Mouse (Mus musculus) olfactory bulb, adult 2 months (tissue): ENCODE measurements around the gene Rnpep. TPM values are rescaled to one million over a fixed set of nuclear protein-coding genes. Genes with fewer than 3 reads are reported as not detected.
A peak's percentile ranks its signal among the peaks of the same experiment; 100 is the strongest.

Experiments
- H3K27ac ChIP-seq: fragments of 200-500 bp; 2 replicates; pipeline ENCODE4 v1.5.1; 2012; ENCODE audit warnings: low read depth, low read length; ENCODE audit not compliant: insufficient read depth
- H3K4me1 ChIP-seq: fragments of 200-500 bp; 2 replicates; pipeline ENCODE4 v1.6.1; 2012; ENCODE audit warnings: low read length; ENCODE audit not compliant: control insufficient read depth, insufficient read depth
- H3K4me3 ChIP-seq: fragments of 200-500 bp; 2 replicates; pipeline ENCODE4 v1.5.1; 2012; ENCODE audit warnings: mild to moderate bottlenecking, low read depth, low read length, moderate library complexity; ENCODE audit not compliant: insufficient read depth
- CTCF ChIP-seq: fragments of 200-500 bp; IDR thresholded peaks from 2 replicates; pipeline ENCODE4 v1.5.1; 2012; ENCODE audit warnings: low read depth, mild to moderate bottlenecking, low read length, moderate library complexity; ENCODE audit not compliant: insufficient read depth
- POLR2A ChIP-seq: fragments of 200-500 bp; IDR thresholded peaks from 2 replicates; pipeline ENCODE4 v1.6.1; 2012; ENCODE audit warnings: mild to moderate bottlenecking, low read depth, low read length, moderate library complexity; ENCODE audit not compliant: insufficient read depth
- WGBS: fragments of 180-500 bp; shearing (Covaris S2); methylation state at CpG from one replicate; pipeline ENCODE4 v1.1.7; 2018; 5-methylcytosine and 5-hydroxymethylcytosine counted together
- polyA plus RNA-seq: library from polyadenylated mRNA; stranded (reverse); fragments of >200 nt; gene quantifications from 2 replicates; pipeline ENCODE4 v1.2.4, GENCODE M21; 2012; ENCODE audit warnings: low replicate concordance; ENCODE audit not compliant: missing spikeins, insufficient read depth, insufficient read length

Rnpep gene
- not detected in 2 replicates for polyA plus RNA-seq

DNA sequence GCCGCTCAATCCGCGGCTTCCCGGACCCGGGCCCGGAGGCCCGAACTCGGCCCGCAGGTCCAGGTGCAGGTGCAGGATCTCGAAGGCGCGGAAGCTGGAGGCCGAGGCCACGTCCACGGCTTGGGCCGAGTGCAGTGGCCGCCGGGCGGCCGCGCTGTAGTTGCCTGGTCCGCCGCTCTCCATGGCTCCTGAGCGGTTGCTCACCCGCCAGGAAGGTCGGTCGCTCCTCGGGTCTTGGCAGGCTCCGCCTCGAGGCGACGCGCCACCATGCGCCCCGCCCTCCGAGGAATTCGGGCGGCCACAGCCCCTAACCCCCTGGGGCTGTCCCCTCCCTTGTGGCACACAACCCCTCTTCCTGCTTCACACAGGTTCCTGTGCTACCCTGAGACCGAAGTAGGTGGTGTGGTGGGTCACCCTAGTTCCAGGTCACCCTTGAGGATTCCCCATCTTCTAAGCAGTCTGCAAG lies at the start of gene Rnpep:
TSS of gene Rnpep (minus strand) at position 259 of the 466 bp plus-strand sequence.
- WGBS, result under 1% methylated on average over 39 of the region's 39 CpGs
- Histone ChIP-seq H3K4me3 (peak within 1 kb of the TSS; percentile 66), H3K4me1 (peaks cover 16% of the 10 kb centered on the region), H3K27ac (peak within 1 kb of the TSS; percentile 66)
- TF ChIP-seq CTCF, result peak; percentile 22; the same call in 1 of the 2 replicates
- TF ChIP-seq POLR2A, result peak; percentile 84

DNA sequence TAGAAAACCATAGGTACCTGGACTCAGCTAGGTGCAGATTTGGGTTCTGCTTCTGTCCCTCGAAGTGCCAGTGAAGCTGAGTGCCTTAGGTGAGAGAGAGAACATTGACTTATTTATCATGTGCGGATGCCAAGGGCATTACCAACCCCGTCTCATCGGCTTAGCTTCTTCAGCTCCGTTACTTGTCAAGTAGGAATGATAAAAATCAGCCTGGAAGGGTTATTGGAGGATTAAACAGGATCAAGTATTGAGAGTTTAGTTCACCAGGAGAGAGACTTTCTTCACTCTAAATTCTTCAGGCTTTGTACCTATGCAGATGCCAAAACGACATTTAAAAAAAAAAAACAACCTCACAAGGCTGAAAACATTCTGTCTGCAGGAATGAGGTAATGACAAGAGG lies 46.7 kb upstream of the Rnpep start:
- Histone ChIP-seq H3K4me1 (no peaks in the 10 kb centered on the region), H3K27ac (no peak overlapping the region), H3K4me3 (no peak overlapping the region)
- no peak for TF ChIP-seq CTCF
- TF ChIP-seq POLR2A, result no peak
- 76% methylated on average over 6 of the region's 6 CpGs for WGBS

DNA sequence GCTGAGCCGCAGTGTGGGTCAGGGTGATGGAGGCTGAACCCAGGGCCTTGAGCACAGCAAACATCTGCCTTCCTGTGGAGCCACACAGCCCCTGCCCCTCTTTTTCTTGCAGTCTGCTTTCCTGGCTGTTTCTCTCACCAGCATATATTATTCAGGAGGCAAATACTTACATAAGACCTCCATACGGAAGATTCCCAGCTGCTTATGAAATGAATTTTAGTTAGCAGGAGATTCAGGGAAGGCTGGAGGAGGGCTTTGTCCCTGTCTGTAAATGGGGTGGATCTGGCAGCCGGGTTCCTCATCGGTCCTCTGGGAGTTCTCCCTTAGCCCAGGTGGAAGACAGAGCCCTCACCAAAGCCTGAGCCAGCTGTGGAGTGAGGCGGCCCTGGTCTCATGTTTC lies 44.5 kb upstream of the Rnpep start:
- H3K4me3 ChIP-seq, result no peak overlapping the region
- H3K4me1 ChIP-seq, result no peaks in the 10 kb centered on the region
- TF ChIP-seq CTCF (no peak), POLR2A (no peak)
- WGBS, result 81% methylated on average over 5 of the region's 5 CpGs
- no peak overlapping the region for H3K27ac ChIP-seq

DNA sequence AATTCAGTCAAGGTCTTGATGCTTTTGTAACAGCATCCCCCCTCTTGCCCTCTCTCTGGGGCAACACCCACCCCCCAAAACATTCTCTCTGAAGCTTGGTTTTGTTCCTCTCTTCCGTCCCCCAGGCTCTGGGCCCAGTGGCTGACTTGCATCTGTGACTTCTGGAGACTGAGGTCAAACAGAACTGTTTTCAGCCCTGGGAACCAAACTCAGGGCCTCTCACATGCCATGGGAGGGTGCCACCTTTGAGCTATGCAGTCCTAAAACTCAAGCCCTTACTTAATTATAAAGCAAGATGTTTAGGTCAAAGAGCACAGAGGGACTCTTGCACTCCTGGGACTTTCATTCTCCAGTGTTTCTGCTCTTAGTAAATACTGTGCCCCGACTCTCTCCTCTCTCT lies 42.0 kb upstream of the Rnpep start:
- 81% methylated on average over 2 of the region's 2 CpGs for WGBS
- Histone ChIP-seq H3K27ac (no peak overlapping the region), H3K4me3 (no peak overlapping the region), H3K4me1 (no peaks in the 10 kb centered on the region)
- TF ChIP-seq POLR2A (no peak), CTCF (no peak)

DNA sequence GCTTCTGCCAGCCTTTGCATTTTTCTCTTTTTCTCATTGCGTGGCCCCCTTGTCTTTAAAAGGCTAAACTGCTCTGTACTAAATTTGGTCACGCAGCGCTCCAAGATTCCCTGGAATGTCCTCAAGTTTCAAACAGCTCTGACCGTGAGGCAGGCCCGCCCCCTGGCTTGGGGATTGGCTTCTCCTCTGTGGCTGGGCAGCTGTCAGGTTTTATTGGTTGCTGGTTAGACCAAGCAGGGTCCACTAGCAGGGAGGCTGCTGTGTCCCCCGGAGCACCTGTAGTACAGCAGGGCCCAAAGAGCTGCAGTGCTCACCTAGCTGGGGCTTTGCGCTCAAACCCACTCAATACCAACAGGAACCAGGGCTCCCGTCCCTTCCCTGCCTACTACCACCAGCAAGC lies 40.7 kb upstream of the Rnpep start, which contains the start of gene Lmod1:
TSS of gene Lmod1 (plus strand) at position 237 of the 400 bp plus-strand sequence.
- H3K27ac ChIP-seq, result no peak within 1 kb of the TSS
- WGBS, result 30% methylated on average over 8 of the region's 8 CpGs
- TF ChIP-seq CTCF (no peak), POLR2A (no peak)
- no peaks in the 10 kb centered on the region for H3K4me1 ChIP-seq
- H3K4me3 ChIP-seq, result no peak within 1 kb of the TSS

DNA sequence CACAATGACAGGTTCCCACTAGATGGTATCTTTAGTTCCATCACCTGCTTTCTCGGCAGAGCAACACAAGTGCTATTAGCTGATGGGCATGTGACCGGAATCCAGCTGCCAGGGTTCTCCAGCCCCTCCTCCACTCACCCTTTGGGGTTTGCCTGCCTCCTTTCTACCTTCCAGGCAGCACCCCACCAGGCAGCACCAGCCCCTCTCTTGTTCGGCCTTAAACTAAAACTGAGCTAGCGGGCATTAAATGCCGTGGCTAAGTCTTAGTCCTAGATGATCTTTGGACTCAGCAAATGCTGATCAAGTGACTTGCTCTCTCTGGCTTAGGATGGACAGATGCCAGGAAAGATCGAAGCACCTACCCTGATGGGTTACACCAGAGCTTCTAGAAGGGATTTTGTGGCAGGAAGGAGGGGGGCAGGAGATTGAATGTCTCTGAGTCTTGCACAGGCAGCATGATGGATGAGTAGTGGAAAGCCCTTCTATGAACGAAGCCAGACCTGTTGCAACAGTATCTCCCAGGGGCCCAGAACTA lies 39.5 kb upstream of the Rnpep start:
- TF ChIP-seq POLR2A (no peak), CTCF (no peak)
- H3K27ac ChIP-seq, result no peak overlapping the region
- 85% methylated on average over 7 of the region's 7 CpGs for WGBS
- H3K4me1 ChIP-seq, result no peaks in the 10 kb centered on the region
- H3K4me3 ChIP-seq, result no peak overlapping the region

GRCm38 (mm10) chr1:135313284-135314031 lies 29.6 kb upstream of the Rnpep start, which contains the start of gene Timm17a:
TSS of gene Timm17a (minus strand) at chr1:135313778.
- Histone ChIP-seq H3K27ac (peak within 1 kb of the TSS; percentile 82), H3K4me1 (peaks cover 5% of the 10 kb centered on the region), H3K4me3 (peak within 1 kb of the TSS; percentile 76)
- no peak for TF ChIP-seq CTCF
- TF ChIP-seq POLR2A, result peak; percentile 70; the same call in 1 of the 2 replicates
- WGBS, result 0% methylated on average over 51 of the region's 51 CpGs

DNA sequence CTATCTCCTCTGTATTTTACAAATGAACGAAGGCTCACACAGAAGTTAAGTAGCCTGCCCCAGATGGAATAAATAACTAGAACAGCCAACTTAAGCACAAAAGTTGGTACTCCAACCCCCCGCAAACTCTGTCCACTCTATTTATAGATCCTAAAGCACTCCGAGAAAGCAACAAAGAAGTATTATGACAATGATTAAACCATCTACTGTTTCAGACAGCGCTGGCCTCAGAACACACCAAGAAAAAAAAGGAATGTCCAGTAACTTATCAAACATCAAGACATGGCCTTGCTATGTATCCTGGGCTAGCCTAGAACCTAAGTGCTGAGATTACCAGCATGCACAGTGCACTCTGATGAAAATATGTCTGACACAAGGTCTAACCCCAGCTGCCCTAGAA lies 28.3 kb upstream of the Rnpep start:
- WGBS, result 62% methylated on average over 4 of the region's 4 CpGs
- peaks cover 5% of the 10 kb centered on the region for H3K4me1 ChIP-seq
- H3K27ac ChIP-seq, result no peak overlapping the region
- no peak overlapping the region for H3K4me3 ChIP-seq
- TF ChIP-seq POLR2A (no peak), CTCF (no peak)

DNA sequence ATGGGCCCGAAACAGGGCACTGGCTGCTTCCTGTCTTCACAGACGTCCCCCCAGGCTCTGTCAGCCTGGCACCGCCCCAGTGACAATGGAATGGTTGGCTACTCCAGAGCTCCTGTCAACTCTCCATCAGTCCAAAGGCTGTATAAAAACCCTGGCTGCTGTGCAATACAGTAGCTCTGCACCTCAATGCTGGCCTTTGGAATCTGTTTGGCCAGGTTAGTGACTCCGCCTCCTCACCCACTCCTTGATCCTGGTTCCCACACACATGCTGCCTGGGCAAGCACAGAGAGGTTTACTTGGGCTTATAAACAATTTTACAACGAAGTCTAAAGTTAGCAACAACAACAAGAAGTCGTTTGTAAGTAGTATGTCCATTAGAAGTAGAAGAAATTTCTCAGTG lies 27.5 kb upstream of the Rnpep start:
- H3K27ac ChIP-seq, result no peak overlapping the region
- peaks cover 5% of the 10 kb centered on the region for H3K4me1 ChIP-seq
- no peak overlapping the region for H3K4me3 ChIP-seq
- WGBS, result 56% methylated on average over 6 of the region's 6 CpGs
- TF ChIP-seq CTCF (no peak), POLR2A (no peak)
